Mouse (Mus musculus) adrenal gland, postnatal 36 days (tissue): ENCODE data around the gene Padi3. TPM values are rescaled to one million over a fixed set of nuclear protein-coding genes. Genes with fewer than 3 reads are reported as not detected.
A peak's percentile ranks its signal among the peaks of the same experiment; 100 is the strongest.

Experiments used
- DNase-seq, 2 experiments: peaks; one replicate each; pipeline ENCODE4 v3.0.0; 2021; ENCODE audit warnings: mixed read lengths in 1 of 2
- long read RNA-seq, 2 experiments: library from polyadenylated mRNA; stranded (forward); transcript quantifications; one replicate each; pipeline ENCODE4 v2.0.0; 2021; ENCODE audit warnings: borderline sequencing depth in 2 of 2
- total RNA-seq, 2 experiments: library from RNA; stranded (reverse); gene quantifications; 2 replicates each; pipeline ENCODE4 v1.2.3; 2021

Padi3 gene
- not detected for total RNA-seq
- long read RNA-seq, experiment 1, result 0 reads
- long read RNA-seq, experiment 2, result 0 reads

DNA sequence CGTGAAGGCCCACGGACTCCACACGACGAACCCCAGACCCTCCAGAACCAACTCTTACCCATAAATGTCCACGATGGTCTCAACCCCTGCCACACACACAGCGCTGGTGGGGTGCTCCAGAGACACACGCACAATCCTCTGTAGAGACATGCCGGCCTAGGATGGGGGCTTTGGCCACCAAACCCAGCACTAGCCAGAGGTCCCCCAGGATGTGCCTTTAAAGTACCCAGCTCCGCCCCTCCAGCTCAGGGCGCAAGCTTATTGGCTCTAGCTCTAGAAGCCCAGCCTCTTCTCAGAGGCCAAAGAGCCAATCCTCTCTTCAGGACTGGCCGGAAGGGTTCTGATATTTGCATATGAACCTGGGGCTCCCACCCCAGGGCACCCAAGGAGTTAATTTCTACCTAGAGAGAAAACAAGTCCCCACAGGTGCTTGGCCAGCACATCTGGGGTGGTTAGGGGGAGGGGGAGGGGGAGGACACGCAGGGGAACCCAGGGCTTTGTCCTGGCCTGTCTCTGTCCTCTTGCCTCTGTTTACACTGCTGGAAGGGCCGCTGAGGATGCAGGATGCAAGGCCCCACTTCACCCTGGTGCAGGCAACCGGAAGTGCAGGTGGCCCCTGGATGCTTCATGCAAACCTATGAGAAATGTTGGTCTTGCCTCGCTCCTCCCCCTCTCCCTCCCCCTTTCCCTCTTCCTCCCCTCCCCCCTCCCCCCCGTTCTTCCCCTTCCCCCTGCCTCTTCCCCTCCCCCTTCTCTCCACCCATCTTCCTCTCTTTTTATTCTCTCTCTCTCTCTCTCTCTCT, at the start of gene Padi3:
Gene Padi3 (minus strand): TSS at position 191 of the 803 bp plus-strand sequence.
- no peak for DNase-seq

DNA sequence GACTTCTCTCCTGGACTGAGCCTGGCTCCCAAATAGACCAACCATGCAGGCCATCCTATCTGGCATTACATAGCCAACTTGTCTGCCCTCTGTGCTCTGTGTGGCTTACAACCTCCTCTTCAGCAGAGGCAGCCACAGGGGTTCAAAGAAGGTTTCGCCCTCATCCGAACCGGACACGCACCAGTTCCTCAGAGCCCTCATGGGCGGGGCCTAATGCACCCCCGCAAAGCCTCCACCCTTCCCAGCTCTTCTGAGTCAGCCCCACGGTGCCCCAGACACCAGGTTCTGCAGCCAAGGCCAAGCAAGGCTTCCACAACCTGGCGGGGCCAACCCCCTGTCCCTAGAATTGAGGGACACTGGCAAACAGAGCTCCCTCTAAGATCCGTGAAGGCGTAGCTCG, 48.8 kb upstream of the Padi3 start:
- peak in 1 of 2 experiments; percentile 49 for DNase-seq

DNA sequence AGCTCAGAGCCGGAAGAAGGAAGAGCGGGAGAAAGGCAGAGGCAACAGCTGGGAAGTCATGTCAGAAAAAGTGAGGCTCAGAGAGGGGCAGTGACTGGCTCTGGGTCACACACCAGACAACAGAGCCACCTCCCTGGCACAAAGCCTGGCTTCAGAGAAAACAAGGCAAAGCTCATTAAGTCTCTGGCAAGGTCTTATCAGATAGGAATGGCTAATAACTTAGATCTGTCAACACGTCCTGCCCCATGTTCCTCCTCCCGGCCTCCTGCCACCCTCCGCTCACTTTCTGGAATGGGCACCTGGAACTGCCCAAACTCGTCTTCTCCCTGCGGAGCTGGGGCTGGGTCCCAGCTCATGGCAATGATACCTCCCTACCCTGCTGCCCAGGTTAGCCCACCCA, 47.4 kb upstream of the Padi3 start:
- DNase-seq, result no peak

DNA sequence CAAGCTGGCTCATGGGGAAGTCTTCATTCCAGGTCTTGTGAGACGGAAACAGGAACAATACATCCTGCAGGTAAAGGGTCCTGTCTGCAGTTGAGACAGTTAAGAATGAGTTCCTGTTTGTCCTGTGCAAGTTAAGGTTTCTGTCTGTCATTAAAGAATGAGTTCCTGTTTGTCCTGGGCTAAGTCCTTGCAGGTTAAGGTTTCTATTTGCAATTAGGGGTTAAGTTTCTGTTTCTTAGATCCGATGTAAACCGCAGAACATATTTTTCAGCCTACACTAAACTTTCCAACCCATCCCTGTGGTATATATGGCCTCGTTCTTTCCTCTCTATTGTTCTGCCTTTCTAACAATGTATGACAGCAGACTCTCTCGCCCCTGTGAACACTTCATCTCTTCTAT, 46.6 kb upstream of the Padi3 start:
- no peak for DNase-seq

DNA sequence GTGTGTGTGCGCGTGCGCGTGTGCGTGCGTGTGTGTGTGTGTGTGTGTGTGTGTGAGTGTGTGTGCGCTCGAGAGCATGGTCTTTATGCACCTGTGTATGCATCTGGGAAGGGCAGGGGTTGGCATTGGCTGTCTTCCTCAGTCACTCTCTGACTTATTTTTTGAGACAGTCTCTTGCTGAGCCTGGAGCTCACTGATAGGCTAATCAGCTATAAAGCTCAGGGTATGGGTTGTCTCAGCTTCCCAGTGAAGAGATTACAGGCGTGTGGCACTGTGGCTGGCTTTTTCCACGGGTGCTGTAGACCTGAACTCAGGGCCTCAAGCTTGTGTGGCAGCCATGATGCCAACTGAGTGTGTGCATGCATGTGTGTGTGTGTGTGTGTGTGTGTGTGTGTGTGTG, 44.7 kb upstream of the Padi3 start:
- DNase-seq, result no peak

DNA sequence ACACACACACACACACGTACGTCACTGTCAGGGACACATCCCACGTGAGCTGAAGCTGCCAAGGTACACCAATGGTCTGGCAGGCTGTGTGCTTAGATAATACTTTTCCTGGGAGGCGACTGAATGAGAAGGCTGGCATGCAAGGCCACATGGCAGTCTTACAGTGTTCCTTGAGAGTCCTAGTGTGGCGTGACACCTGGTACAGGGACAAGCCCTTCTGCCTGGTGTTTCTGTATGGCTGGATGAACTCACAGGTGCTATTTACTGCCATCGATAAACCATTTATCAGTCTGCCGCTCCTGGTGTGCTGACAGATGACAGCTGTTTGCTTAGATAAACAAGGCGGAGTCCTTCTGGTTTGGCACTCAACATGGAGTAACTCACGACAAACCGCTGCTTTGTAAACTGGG, 44.0 kb upstream of the Padi3 start:
- DNase-seq, result peak in 1 of 2 experiments; percentile 50

DNA sequence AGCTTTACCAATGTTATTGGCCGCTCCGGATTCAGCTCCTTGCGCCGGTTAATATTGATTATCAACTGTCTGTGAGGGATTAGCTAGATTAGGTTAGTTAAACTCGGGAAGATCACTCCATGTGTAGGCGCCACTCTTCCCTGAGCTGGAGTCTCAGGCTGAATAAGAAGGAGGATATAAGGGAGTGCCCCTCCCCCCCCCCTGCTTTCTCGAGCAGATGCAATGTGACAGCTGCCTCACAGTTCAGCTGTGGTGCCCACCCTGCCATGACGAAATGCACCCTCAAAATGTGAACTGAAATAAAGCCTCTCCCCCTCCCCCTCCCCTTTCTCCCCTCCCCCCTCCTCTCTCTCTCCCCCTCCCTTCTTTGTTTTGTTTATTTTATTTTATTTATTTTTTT, 43.2 kb upstream of the Padi3 start:
- no peak for DNase-seq

DNA sequence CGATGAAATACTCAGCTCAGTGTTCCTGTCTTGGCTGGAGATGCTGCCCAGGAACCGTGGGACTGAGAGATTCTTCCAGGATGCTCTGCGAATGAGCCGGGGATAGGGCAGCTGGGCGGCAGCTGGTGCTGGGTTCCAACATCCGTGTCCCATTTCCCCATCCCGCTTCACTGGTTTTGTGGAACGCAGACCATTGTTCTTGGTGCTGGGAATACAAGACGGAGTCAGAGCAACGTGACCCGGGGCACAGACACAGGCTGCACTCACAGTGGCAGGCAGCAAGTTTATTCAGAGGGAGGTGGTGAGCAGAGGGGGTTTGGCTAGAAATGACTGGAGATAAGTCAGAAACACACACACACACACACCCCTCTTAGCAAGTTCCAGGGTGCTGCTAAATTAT, 38.9 kb upstream of the Padi3 start:
- no peak for DNase-seq

DNA sequence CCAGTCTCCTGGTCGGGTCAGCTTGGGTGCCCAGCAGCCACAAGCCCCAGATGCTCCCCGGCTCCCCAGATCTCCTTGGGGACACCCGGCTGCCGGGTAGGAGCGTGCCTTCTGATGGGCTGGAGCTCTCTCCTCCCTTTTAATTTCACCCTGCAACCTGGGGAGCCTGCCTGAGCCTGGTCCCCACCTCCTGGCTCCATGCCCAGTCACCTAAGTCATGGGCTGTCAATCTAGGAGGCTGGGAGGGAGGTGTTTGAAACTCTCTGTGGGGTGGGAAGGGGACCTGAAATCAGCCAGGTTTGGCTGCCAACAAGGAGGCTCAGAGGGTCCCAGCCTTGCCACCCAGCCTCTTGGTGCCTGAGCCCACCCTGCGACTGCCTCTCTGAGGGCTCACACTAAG, 35.2 kb upstream of the Padi3 start, which contains the start of gene Padi1:
Gene Padi1 (minus strand): TSS at position 113 of the 400 bp plus-strand sequence.
- DNase-seq, result no peak

DNA sequence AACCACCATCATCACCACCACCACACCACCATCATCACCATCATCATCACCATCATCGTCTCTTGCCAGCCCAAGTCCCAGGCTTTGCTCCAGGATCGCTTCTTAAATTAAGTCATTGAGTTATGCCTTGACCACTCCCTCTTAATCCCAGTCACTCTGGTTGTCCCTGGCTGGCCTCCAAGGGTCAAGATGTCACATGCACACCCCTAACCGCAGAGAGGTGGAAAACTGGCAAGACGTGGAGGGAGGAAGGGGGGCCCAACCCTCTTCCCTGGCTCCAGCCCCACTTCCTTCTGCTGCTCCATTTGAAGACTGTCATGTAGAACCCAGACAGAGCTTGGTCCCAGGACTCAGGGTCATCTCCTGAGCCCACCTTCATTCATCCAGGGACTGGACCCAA, 34.5 kb upstream of the Padi3 start:
- no peak for DNase-seq

DNA sequence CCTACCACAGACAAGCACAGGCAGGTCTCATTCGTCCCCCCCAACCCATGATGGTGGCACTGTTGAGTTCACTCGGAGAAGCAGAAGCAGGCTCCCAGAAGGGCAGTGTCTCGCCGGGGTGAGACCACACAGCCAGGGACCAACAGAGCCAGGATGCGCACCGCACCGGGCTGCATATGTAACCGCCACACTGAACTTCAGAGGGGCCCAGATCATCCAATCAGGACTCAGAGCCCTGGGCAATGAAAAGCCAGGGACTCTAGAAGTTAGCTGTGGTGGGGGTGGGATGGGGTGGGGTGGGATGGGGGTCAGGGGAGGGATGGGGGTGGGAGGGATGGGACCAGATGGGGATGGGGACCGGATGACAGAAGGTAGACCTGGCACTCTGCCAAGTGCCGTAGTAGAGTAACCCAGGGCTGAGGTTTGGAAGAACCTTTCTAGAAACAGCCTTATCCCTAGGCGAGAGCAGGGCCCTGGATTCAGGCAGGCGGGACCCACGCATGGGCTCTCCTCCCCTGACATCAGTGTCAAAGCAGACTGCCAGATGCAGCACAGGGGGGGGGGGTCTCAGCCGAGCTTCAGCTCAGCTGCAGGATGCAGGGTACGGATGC, 33.3 kb upstream of the Padi3 start:
- DNase-seq, result no peak

DNA sequence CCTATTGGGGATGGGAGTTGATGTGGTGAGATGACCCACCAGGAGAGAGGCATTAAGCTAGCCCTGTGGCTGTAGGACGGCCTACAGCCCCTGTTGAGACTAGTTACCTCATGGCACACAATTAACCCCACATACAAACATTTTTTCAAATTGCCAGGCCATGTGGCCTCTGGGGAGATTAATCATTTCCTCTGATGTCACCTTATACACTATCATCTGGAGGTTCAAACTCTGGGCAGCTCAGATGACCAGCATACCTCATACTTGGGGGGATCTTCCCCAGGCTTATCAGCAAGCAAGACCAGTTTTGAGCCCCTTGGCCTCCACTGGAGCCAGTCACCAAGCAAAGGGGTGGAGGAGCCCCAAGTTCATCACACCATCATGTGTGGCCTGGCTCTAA, 32.5 kb upstream of the Padi3 start:
- DNase-seq, result no peak

DNA sequence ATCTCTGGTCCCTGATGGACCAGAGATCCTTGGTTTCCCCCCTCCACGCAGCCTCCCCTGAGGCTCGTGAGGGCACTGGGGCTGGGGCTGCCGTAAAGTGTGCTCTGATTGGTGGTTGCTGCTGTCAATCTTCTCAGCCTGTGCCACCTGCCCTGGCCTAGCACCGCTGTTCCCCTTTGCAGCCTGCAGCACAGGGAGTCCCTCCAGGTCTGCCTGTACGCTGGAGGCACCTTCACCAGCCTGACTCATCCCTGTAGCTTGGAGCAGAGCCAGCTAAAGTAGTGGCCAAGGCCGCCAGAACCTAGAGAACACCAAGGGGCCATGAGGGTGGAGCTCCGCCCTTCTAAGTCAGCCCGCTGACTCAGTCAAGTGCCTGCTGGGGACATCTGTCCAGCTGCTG, 27.4 kb upstream of the Padi3 start:
- DNase-seq, result peak; percentile 92

DNA sequence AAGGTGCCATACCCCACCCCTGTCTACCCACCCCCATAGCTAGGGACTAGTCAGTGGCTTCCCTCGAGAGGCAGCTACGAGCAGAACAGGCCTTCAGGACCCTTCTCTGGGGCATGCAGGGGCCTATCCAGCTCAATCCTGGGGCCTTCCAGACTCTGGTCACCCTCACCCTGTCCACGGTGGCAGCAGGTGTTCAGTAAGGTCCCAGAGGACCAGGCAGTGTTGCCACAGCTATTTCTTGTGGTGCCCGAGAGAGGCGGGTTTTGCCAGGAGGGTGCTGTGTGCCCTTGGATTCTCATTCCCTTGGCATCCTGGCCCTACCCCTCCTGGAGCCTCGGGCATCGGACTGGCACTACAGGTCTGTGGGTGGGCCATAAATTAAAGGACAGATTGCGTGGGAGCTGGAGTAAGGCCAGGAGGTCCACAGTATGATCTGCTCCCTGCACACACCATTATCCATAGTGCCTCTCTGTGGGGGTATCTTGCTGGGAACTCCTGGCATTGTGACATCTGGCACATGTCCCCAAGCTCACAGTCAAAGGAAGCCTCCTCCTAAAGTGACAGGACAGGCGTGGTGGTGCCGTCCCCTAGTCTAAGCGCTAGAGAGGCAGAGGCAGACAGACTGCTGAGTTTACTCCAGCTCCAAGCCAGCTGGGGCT, 25.9 kb upstream of the Padi3 start:
- DNase-seq, result peak; percentile 48 to 64

DNA sequence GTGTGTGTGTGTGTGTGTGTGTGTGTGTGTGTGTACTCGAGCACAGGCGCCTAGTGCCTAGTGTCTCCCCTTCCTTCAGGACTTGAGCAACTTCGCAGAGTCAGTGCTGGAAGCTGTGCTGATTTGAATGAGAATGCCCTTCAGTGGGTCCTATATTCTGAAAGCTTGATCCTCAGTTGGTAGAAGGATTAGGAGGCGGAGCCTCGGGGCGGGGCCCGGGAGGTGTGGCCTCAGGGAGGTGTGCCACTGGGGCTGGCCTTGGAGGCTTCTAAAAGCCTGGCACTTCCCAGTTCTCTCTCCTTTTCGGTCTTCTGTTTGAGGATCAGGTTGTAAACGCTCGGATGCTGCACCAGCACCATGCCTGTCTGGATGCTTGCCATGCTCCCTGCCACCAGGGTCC, 25.2 kb upstream of the Padi3 start:
- DNase-seq, result peak; percentile 76 to 87

DNA sequence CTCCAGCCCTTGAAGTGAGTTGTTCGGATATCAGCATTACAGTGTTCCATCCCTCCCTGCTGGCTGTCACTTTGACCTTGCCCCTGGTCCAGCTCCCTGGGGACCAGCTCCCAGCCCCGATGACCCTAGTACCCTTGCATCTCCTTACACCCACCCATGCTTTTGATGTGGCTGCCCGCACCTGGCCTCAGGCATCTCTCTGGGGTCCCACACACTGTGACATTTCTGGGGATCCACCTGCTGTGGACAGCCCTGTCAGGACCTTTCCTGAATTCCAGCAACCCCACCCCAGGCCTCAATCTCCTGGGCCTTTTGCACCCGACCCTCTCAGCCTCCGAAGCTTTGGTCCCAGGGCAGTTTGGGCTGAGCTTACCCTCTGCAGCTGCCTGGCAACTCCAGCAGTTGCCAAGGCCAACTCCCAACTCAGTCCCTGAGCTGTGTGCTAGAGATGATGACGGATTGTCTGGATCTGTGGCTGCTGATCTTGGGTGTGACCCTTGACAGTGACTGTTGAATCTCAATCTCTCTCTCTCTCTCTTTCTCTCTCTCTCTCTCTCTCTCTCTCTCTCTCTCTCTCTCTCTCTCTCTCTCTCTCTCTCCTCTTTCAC, 24.0 kb upstream of the Padi3 start:
- peak; percentile 57 to 59 for DNase-seq

DNA sequence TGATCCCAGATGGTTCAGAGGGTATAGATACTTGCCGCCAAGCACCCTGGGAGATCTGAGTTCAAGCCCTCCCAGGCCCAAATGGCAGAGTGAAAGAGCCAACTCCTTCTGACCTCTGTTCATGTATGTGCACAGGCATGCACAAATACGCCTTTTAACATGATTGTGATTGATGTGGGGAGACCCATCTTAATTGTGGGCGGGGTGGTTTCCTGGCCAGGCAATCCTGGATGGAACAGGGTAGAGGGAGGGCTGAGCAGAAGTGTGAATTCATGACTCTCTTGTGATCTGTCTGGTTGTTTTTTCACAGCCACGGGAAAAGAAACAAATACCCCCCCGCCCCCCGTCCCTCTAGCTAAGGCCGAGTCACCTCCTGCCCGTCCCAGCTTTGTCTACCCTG, 22.4 kb upstream of the Padi3 start:
- DNase-seq, result no peak

DNA sequence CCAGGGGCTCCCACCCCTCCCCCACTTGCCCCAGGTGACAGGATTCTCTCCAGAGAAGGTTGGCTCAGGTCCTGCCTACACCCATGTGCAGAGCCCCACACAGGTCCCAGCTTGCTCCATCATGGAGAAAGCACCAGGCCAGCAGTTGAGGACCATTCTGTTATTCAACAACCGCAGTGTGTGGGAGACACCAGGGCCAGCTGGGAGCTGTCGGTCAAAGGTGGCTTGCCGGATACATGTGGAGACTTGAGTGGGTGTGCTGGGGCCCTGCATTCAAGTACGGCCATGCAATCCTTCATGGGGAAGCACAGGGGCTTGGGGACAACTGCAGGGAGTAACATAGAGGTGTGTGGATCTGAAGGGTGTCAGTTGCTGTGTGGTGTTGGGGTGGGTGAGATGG, 21.4 kb upstream of the Padi3 start:
- no peak for DNase-seq

DNA sequence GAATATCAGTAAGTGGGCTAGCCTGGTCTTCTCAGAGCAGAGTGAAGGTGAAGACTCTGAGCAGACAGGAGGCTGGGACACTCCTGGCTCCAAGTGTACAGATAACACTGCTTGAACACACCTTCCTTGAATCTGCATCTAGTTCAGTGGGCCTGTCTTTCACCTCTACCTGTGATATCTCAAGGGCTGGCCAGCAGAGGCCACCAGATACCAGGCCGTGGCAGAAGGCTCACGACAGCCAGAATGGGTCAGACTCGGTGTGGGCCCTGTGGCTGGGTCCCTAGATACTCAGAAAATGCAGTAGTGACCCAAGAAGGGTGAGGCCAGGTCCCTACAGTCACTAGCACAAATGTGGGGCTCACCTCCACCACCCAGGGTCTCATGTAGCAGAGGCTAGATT, 16.8 kb upstream of the Padi3 start:
- DNase-seq, result no peak

DNA sequence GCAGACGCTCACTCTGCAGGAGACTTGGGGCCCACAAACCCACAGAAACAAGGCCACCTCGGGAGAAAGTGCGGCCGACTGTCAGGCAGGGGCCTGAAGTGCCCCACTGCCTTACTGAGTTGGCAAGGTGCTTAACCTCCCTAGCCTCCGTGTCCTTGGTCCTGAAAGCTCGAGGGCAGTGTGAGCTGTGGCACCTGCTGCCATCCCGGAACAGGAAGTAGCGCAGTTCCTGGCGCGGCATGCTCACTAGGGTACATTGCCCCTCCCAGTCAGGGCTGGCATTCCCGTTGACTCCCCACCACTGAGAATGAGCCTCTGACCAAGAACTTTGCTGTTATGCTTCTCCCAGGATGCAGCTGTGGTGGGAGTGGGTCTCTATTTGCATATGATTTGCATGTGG, 15.5 kb upstream of the Padi3 start:
- no peak for DNase-seq

DNA sequence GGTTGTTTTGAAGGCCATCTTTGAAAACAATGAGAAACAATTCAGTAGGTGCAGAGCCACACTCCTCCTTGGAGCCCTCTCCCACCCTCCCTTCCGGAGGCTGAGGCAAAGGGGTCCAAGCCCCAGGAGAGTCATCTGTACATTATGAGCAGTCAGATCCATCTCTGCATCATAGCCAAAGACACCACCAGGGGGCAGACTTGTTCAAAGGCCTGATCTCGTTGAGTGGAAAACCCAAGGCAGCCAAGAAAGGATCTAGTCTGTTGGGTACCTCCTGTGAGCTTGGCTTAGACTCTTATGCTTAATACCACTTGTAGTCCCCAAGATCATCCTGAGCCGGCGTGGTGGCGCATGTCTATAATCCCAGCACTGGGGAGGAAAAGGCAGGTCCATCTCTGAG, 11.5 kb upstream of the Padi3 start:
- DNase-seq, result peak; percentile 78 to 84

DNA sequence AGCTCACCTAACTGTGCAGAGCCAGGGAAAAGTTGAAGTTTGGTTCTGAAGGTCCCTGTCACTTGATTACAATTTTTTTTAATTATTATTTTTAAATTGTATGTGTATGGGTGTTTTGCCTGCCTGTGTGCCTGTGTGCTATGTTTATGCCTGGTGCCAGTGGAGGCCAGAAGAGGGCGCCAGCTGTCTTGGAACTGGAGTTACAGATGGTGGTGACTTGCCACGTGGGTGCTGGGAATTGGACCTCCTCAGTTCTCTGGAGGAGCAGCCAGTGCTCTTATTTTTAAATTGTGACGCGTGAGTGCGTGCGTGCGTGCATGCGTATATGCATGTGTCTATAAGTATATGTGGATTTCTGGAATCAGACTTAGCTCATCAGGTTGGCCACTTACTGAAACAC, 7.0 kb upstream of the Padi3 start:
- DNase-seq, result no peak
